Mouse (Mus musculus) mouse trophoblast stem cell (cell line): ENCODE data around the gene Slc30a3.

ENCODE experiments used
- in situ Hi-C, 2 experiments: fragments of 300-500 bp; cut with MseI, MboI; formaldehyde crosslinking; loops; 2 replicates in 1 of 2; 3 replicates in 1 of 2; pipeline ENCODE4 v1.15.1; 2025

The Slc30a3 gene

GRCm38 (mm10) chr5:31108000-31108490 is at the start of gene Slc30a3:
Gene Slc30a3, minus strand, starts transcription at chr5:31108237.
- in situ Hi-C loops: no loop called here

DNA sequence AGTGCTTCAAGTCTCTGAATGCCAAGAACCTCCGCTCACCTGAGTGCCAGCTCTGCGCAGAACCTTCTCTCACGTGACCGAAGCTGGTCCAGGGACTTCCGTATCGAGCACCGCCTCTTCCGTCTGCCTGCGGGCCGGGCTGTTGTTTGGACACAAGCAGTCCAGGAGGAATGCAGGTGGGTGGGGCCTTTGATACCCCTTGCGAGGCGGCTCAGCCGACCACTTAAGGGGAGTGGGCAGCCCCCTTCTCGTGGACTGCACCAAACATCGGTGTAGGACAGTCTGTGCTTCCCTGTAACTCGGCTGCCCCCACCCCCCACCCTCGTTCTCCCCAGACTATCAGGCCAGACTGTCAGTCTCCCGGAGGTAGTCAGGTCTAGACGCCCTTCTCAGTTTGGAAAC is 46.1 kb upstream of the Slc30a3 start, which contains the start of gene Mpv17:
Mpv17 (minus strand) TSS at position 100 of the 402 bp plus-strand sequence.
- in situ Hi-C loops: no loop called here

- in situ Hi-C loops: no loop called here
Observed at GRCm38 (mm10) chr5:31153516-31154151, 45.6 kb upstream of the Slc30a3 start.

DNA sequence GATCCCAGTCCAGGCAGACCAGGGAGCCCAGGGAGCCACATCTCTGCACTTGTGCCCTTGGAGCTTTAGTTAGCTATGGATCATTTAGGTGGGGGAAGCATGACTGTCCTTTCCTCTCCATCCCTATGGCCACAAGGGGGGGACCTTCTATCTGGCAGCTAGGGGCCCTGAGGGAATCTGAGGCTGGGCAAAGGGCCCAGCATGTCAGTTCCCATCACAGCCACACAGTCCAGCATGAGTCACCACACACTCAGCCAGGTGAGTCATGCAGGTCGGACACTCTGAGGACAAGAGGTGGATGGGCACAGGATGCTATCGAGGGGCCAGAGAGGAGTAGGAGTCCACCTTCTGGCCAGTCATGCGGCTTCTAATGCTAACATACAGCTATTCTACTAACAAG is 43.7 kb upstream of the Slc30a3 start:
- in situ Hi-C loops: no loop called here

GRCm38 (mm10) chr5:31149781-31150180 is 41.7 kb upstream of the Slc30a3 start:
- in situ Hi-C loops: no loop called here

DNA sequence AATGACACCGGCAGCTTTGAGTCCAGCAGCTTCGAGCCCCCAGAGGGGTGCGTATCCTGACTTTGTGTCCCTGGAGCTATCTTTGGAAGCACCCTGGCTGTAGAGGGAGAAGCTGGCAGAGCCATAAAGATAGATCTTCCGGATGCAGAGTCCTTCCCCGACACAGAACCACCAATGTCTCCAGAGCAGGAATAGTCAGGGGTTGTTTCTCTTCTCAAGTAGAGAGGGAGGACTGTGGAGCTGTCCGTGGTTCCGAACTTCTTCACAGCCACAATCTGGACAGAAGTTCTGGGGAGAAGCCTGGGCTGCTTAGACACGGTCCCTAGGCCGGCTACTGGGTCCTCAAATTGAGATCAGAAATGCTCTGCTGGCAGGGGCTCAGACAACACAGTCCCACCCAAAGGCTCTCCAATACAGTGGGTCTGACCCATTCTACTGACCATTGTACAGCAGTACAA is 31.0 kb upstream of the Slc30a3 start:
- in situ Hi-C loops: no loop called here

DNA sequence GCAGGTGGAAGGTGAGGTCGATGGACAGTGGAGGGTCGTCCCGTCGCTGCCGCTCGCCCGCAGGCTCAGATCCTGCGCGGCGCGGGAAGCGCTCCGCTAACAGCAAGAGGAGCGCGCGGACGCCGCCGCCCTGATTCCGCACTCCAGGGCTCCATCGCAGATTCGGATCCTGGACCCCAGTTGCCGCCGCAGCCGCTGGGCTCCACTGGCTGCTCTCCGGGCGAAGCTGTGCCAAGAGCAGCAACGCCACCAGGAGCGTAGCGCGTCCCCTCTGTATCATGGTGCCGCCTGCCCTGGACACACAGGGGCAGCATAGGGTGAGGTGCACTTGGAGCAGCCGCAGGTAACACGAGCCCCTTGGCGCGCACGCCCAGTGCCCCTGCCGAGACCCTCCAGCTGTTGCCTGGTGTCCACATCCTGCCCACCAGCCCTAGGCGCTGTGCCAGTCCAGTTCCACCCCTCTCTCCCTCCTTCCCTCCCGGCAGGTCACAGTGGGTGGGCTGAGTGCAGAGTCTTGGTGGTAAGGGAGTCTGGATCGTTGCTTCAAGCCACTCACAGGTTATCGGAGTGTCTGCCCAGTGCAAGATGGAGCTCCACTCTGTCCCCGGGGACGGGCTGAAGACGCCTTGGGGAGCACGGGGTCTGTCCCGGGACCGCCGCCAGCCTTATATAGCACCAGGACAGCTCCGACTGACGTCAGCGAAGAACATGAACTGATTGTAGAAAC is 30.4 kb upstream of the Slc30a3 start, which contains the start of gene Ucn:
Ucn (minus strand) TSS at position 589 of the 727 bp plus-strand sequence.
- in situ Hi-C loops: no loop called here

GRCm38 (mm10) chr5:31137658-31138057 is 29.6 kb upstream of the Slc30a3 start:
- in situ Hi-C loops: no loop called here

DNA sequence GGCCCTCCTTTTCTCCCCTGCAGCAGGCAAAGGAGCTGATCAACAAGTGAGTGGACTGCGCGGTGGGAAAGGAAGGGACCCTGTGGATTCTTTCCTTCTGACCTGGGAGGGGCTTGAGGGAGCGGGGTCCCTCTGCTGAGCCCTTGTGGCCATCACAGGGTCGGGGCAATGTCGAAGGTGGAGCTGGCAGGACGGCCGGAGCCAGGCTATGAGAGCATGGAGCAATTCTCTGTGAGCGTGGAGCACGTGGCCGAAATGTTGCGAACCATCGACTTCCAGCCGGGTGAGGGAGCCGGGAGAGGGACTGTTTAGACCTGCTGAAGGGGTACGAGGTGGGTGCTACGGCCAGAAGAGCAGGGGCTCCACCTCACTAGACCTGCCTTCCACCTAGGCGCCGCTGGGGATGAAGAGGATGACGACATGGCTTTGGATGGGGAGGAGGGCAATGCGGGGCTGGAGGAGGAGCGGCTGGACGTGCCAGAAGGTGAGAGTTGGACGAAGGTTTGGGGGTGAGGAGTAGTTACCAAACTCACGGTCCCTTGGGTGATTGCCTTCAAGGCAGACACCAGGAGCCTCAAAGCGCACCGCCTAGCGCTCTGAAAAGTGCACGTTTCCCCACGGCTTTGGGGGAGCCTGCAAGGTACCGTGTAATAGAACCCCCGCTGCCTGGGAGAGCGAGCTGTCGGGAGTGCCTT is 28.8 kb upstream of the Slc30a3 start:
- in situ Hi-C loops: no loop called here

DNA sequence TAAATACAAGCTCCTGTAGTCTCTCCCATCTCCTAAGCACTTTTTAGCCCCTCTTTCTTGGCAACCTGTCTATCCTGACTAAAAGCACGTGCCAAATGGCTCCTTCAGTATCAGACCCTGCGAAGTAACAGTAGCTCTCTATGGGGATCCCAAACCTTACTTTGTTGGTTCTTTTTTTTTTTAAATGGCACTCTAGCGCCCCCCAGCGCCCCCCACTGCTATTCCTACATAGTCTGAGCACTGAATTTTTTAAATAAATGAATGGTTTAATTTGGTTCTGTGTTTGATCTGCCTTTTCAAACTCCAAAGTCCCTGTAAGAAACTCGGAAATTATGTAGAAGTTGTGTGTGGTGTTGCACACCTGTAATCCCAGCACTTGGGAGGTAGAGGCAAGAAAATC is 18.0 kb upstream of the Slc30a3 start:
- in situ Hi-C loops: no loop called here

GRCm38 (mm10) chr5:31123481-31123880 is 15.4 kb upstream of the Slc30a3 start:
- in situ Hi-C loops: no loop called here

GRCm38 (mm10) chr5:31121111-31121510 is 13.1 kb upstream of the Slc30a3 start:
- in situ Hi-C loops: no loop called here

DNA sequence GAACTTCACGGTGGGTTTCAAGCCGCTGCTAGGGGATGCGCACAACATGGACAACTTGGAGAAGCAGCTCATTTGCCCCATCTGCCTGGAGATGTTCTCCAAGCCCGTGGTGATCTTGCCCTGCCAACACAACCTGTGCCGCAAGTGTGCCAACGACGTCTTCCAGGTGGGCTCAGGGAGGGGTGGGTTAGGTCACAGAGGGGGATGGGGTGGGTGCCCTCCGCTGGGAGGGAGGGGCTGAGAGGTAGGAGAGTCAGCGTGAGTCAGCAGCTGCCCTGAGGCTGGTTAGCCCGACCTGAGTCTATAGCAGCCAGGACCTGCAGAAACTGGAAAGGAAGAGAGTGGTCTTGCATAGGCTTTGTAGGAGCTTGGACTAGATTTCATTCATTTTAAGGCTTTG is 8.9 kb upstream of the Slc30a3 start:
- in situ Hi-C loops: no loop called here

GRCm38 (mm10) chr5:31116354-31116753 is 8.3 kb upstream of the Slc30a3 start, which contains the start of gene Trim54:
Gene Trim54, plus strand, starts transcription at chr5:31116712.
- in situ Hi-C loops: no loop called here

- in situ Hi-C loops: no loop called here
Observed at GRCm38 (mm10) chr5:31110781-31111180, 2.7 kb upstream of the Slc30a3 start.

DNA sequence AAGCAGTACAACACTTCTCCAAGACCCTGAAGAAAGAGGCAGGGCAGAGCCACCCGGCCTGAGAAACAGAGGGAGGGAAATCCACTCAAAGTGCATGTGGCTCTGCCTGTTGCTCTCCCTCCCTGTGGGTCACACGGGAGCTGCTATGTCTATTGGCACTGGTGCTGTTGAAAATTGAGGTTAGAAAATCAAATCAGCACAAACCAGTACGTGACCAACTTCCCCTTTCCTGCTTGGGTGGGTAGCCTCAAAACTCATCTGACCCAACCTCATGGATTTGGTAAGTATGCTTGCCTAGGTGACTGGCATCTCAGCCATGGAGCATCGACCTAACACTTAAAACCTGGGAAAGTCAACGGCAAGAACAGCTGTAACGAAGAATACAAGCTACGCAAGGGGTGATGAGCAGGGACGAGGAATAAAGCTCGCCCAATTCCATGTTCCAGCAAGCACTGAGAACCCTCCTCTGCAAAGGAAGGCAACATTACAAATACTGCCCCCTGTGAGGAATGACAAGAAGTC is 2.2 kb downstream of the Slc30a3 start, which contains the start of gene Dnajc5g:
Dnajc5g (plus strand) TSS at position 472 of the 522 bp plus-strand sequence.
- in situ Hi-C loops: no loop called here

GRCm38 (mm10) chr5:31095711-31096480 is 12.1 kb downstream of the Slc30a3 start:
- in situ Hi-C loops: no loop called here

GRCm38 (mm10) chr5:31094799-31095691 is 13.0 kb downstream of the Slc30a3 start:
- in situ Hi-C loops: no loop called here

DNA sequence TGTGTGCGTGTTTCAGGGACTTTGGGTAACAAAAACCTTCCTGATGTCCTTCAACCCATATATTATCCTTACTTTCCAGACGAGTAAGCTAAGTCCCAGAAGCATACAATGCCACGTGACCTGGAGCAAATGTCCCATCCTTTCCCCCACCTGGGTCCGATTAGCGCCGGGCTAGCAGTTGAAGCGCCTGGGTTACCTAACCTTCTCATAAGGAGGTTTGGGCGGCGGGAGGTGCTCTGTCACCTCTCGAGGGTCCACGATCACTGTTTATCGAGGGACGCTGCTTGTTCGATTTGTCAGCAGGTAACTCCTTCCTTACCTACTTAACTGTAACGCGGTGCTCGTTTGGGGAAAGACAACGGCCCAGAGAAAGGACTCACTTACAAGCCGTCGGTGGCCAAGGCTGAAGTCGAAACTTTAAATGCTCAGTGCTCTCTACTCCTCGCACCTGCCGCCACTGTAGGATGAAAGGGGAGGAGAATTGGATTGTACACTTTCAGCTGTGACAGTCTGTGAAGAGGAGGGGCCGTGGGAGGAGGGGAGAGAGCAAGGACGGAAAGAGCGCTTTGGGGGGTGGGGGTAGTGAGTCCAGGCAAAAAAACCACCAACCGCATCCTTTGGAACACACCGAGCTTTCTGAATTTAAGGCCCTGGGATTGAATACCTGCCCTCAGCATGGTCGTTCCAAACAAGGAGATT is 13.8 kb downstream of the Slc30a3 start:
- in situ Hi-C loops: no loop called here
